Mouse (Mus musculus) hematopoietic stem cell, adult 5-6 weeks (primary cell): ENCODE results near the gene Xaf1. TPM values are rescaled to one million over a fixed set of nuclear protein-coding genes. Genes with fewer than 3 reads are reported as not detected.

Source experiments
- ATAC-seq, 2 experiments: fragments of 125-278 bp in 1 of 2; replicated peaks in 1 of 2; 2 replicates each; pipeline ENCODE4 v1.8.0; 2016 to 2017; ENCODE audit warnings: inconsistent platforms in 2 of 2, mild to moderate bottlenecking in 2 of 2, moderate number of reproducible peaks in 2 of 2, low read depth in 1 of 2, moderate TSS enrichment in 1 of 2; ENCODE audit not compliant: low FRiP score in 2 of 2, poor library complexity in 2 of 2, severe bottlenecking in 2 of 2, insufficient read depth in 1 of 2, low TSS enrichment in 1 of 2
- total RNA-seq: library from RNA; stranded (forward); fragments of 172-1452, 232-1000 nt; gene quantifications from 2 replicates; pipeline ENCODE4 v1.2.3, GENCODE M21; 2017

Xaf1 gene
- total RNA-seq = 41.7 and 58.5 TPM in 2 replicates

GRCm38 (mm10) chr11:72301334-72301733 lies at the start of gene Xaf1:
Gene Xaf1, plus strand, starts transcription at chr11:72301629.
- ATAC-seq = peak; percentile 91 to 96

- ATAC-seq = no peak
These were observed 45.8 kb upstream of the Xaf1 start for GRCm38 (mm10) chr11:72255629-72256028.

DNA sequence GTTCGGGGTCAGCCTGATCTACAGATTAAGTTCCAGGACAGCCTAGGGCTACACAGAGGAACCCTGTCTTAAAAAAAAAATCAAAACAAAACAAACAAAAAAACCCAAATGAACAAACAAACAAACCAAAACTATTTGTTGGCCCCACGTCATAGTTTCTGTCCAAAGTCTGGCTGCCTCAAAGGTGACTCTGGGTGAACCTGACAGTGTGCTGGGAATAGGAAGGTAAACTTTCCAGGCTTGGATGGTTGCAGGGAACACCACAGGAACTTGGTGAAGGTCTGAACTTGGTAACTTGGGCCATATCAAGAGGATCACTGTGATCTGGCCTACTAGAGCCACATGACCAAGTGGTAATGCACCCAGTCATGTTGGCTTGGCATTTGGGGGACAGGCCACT lies 45.0 kb upstream of the Xaf1 start:
- ATAC-seq = no peak

GRCm38 (mm10) chr11:72265483-72265882 lies 35.9 kb upstream of the Xaf1 start:
- peak in 1 of 2 experiments; percentile 24; a peak in 1 of 4 replicates for ATAC-seq

DNA sequence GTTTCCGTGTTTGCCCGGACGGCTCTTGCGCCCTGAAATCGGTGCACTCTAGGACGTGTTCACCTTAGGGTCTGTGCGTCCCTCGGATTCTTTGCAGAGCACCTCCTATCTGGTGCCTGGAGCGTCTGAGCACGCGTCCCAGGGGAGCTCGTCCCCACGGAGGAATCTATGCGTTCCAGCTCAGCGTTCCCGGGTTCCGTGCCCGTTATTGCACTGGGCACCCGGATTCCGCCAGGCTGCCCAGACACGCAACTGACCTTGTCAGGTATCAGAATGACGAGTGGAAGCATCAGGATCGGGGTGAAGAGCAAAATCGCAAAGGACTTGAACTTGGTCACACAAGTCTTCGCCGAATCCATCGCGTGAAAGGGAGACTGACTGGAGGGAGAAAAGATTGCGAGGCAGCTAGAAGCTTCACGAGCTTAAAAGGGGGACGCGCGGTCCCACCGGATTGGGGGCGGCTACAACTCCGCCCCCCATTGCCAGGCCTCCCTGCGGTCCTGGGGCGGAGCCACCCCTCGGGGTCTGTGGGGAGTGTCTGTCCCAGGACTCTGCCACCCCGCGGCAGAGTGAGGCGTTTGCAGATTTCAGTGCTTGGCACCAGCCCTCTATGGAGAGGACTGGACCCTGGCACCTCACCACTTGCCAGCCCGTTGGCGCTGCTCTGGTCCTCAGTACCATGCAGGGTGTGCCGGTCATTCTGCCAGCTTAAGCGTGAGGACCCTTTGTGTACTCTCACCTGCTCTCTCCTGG lies 35.0 kb upstream of the Xaf1 start:
- peak; percentile 91 to 94 for ATAC-seq

DNA sequence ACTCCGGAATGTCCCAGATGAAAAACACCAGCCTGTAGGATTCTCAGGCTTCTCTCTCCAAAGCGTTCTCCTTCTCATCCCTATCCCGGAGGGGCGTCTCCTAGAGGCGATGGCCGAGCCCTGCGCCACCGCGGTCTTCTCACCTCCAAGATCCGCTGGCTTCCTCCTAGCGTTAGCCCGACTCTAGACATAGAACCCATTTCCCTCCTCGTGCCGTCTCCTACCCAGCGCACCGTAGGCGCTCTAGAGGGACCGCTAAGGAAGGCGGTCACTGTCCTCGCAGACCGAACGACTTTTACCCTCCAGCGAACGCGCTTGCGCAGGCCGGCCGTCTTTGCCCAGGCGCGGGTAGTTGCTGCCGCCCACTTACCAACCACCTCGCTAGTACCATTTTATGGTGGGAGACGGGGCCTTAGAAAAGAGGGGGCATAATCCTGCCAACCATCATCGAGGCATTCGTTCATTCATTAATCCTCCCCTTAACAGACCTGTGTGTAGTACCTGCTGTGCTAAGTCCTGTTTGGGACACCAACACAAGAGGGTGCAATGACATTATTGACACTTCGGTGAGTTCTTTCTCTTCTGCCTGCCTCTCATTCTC lies 34.4 kb upstream of the Xaf1 start, which contains the start of gene Slc13a5:
TSS of gene Slc13a5 (minus strand) at position 263 of the 601 bp plus-strand sequence.
- peak; percentile 32 to 43; a peak in 2 of 4 replicates for ATAC-seq

DNA sequence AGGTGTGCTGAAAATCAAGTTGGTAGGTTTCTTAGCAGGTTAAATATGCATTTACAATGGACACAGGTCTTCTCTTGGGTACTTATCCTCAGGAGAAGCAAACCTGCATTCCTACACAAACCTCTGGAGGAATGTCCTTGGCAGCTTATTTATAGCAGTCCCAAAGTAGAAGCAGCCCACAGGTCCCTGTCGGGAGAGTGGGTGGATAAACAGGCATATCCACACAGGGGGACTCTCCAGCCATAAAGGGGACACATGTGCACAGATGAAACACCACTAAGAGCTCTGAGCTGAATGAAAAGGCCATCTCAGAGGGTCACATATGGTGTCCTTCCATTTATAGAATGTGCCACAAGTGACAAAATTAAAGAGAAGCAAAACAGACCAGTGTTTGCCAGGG lies 29.7 kb upstream of the Xaf1 start:
- ATAC-seq = no peak

GRCm38 (mm10) chr11:72273341-72273740 lies 28.1 kb upstream of the Xaf1 start:
- no peak for ATAC-seq

DNA sequence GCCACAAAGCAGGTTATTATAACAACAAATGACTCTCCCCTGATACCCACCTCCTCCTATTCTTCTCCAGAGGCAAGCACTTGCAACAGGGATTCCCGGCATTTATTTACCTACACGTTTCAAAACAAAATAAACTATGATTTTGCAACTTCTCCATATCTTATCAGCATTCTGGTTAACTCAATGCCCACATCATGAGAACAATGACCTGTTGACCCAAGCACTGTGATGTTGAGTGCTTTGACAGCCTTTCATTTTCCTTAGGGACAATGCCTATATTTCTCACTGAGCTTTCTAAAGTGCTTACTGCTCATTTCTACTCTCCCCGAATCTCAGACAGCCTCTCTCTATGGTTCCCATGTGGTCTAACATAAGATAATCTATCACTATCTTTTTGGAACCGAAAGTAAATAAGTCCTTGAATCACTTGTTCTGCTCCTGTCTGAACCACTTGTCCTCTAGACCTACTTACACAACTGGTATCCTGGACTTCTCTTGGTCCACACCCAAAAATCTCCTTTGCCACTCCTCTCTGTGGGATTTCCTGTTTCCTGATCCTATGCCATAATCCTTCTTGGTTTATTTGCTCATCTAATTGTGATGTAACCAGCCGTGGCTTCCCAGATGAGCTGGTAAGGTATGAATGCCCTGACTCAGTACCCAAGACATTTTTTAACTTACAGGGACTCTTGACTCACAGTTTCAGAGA lies 20.1 kb upstream of the Xaf1 start:
- no peak for ATAC-seq

GRCm38 (mm10) chr11:72281852-72282400 lies 19.5 kb upstream of the Xaf1 start:
- ATAC-seq = no peak

DNA sequence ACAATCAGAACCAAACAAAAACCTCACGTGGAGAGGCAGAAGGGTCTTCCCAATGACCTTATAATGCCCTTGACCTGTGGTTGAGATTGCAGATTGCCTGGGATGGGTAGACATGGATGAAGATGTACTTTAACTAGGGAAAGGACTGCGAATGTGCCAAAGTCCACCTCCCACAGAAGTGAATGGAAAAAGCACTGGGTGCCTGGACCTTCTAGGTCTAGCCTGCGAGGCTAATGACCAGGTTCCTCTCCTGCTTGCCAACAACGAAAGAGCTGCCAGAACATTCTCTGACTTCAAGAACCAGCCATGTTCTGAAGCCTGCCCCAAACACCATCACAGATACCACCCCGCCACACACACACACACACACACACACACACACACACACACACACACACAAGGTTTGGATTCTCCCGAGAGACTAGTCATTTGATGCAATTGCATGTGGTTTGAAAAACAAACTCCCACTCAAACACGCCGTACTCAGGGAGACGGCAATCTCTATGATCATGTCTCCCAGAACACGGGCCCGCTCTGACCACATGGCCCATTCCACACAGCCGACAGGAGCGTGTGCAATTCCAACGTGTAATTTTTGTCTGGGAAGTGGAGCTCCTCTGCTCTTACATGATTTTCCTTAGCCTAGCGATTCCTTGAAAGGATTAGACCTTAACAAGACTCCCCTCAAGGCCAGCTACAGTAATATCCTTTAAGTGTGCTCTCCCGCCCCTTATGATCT lies 17.8 kb upstream of the Xaf1 start:
- no peak for ATAC-seq

GRCm38 (mm10) chr11:72284532-72285182 lies 16.8 kb upstream of the Xaf1 start:
- ATAC-seq = no peak

DNA sequence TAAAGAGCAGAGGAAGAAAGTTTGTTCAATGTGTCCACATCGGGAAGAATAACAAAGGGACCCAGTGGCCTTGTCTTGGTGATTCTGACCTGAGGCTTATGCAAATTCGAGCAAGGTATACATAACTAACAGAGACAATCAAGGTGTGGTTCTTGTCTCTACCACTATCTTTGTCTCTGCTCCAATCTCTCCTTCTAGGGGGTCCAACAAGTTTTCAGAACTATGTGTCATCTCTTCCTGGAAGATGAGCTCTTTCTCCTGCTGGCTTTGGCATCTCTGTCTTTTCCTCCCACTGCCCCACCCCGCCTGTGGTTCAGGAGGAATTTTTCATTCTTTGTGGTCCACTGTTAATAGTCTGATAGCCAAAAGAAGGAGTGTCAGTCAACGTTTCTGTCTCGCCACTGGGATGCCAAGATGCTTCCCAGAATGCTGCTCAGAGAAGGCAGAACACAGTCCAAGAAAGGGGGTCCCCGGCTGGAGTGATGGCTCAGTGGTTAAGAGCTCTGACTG lies 15.4 kb upstream of the Xaf1 start:
- no peak for ATAC-seq

DNA sequence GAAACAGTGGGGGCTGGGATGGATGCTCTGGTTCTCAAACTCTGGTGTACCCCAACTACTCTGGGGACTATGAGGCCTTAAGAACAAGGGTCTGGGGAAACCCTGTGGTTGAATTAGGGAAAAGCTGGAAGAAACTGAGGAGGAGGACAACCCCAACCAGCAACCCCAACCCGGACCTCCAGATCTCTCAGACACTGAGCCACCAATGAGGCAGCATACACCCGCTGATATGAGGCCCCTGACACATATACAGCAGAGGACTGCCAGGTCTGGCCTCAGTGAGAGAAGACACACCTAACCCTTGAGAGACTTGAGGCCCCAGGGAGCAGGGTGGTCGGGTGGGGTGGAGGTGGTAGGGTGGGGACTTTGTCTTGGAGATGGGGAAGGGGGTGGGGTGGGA lies 14.8 kb upstream of the Xaf1 start:
- ATAC-seq = no peak

DNA sequence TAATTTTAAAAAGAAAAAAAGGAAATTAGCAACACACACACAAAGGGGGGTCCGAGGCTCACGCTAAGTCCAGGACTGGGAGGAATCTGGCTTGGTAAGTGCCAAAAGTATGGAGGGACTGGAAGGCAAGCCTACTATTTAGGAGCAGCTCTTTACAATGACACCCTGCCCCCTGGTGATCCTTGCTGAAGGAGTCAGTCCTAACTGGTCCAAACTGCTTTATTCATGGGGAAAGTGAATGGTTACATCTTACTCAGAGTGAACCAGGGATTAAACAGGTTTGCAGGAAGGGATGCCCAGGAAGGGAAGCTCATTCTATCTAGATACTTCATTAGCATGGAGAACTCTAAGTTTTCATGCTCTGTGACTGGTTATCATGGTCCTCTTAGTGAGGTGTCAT lies 14.3 kb upstream of the Xaf1 start:
- ATAC-seq = no peak

- no peak for ATAC-seq
These were observed 13.9 kb upstream of the Xaf1 start for GRCm38 (mm10) chr11:72287543-72287942.

GRCm38 (mm10) chr11:72293116-72293515 lies 8.3 kb upstream of the Xaf1 start:
- no peak for ATAC-seq
